Mouse (Mus musculus): ENCODE measurements around the gene Ddx28. TPM values are rescaled to one million over a fixed set of nuclear protein-coding genes. Genes with fewer than 3 reads are reported as not detected.

The Ddx28 gene
- 10.4 and 11.0 TPM in 2 replicates for polyA plus RNA-seq (2015; fragmentation: Nextera tagmentation; extraction: Ambion mirVana)

GRCm38 (mm10) chr8:106011643-106011986 lies at the start of gene Ddx28:
Gene Ddx28 (minus strand): TSS chr8:106011882.

GRCm38 (mm10) chr8:106058731-106059612 lies 47.3 kb upstream of the Ddx28 start, which contains the start of gene Nfatc3:
Gene Nfatc3 (plus strand): TSS chr8:106058840.

GRCm38 (mm10) chr8:106005875-106006274 lies 5.8 kb downstream of the Ddx28 start, which contains the start of gene Dpep2nb:
Gene Dpep2nb (minus strand): TSS chr8:106005975.

GRCm38 (mm10) chr8:105990856-105991387 lies 20.8 kb downstream of the Ddx28 start, which contains the start of gene Dus2:
Gene Dus2 (plus strand): TSS chr8:105991337.

GRCm38 (mm10) chr8:105979325-105979724 lies 32.4 kb downstream of the Ddx28 start, which contains the start of gene Dpep3:
Gene Dpep3 (minus strand): TSS chr8:105979429.

GRCm38 (mm10) chr8:105965905-105966341 lies 45.8 kb downstream of the Ddx28 start, which contains the start of gene Slc12a4:
Gene Slc12a4 (minus strand): TSS chr8:105966097.

Other genes with a start within 250 kb of the Ddx28 start
- 5.3 and 5.5 TPM in 2 replicates for gene Ranbp10, start 184.5 kb downstream of the Ddx28 start, polyA plus RNA-seq (2015; fragmentation: Nextera tagmentation; extraction: Ambion mirVana)
- not detected in 2 replicates for gene Tsnaxip1, start 184.2 kb downstream of the Ddx28 start, polyA plus RNA-seq (2015; fragmentation: Nextera tagmentation; extraction: Ambion mirVana)
- gene Cenpt, start 158.6 kb downstream of the Ddx28 start, polyA plus RNA-seq (2015; fragmentation: Nextera tagmentation; extraction: Ambion mirVana): 12.8 and 15.9 TPM in 2 replicates
- 34.7 and 37.6 TPM in 2 replicates for gene Thap11, start 156.8 kb downstream of the Ddx28 start, polyA plus RNA-seq (2015; fragmentation: Nextera tagmentation; extraction: Ambion mirVana)
- gene Nutf2, start 151.3 kb downstream of the Ddx28 start, polyA plus RNA-seq (2015; fragmentation: Nextera tagmentation; extraction: Ambion mirVana): 135 and 151 TPM in 2 replicates
- 16.9 and 18.8 TPM in 2 replicates for gene Edc4, start 131.0 kb downstream of the Ddx28 start, polyA plus RNA-seq (2015; fragmentation: Nextera tagmentation; extraction: Ambion mirVana)
- 0.30 and 0.36 TPM in 2 replicates for gene Nrn1l, start 118.3 kb downstream of the Ddx28 start, polyA plus RNA-seq (2015; fragmentation: Nextera tagmentation; extraction: Ambion mirVana)
- gene Pskh1, start 111.4 kb downstream of the Ddx28 start, polyA plus RNA-seq (2015; fragmentation: Nextera tagmentation; extraction: Ambion mirVana): 16.9 and 17.5 TPM in 2 replicates
- 0.40 and 0.55 TPM in 2 replicates for gene Ctrl, start 78.0 kb downstream of the Ddx28 start, polyA plus RNA-seq (2015; fragmentation: Nextera tagmentation; extraction: Ambion mirVana)
- 41.7 and 50.9 TPM in 2 replicates for gene Psmb10, start 73.4 kb downstream of the Ddx28 start, polyA plus RNA-seq (2015; fragmentation: Nextera tagmentation; extraction: Ambion mirVana)
- 0.81 and 0.85 TPM in 2 replicates for gene Lcat, start 68.5 kb downstream of the Ddx28 start, polyA plus RNA-seq (2015; fragmentation: Nextera tagmentation; extraction: Ambion mirVana)
- gene Slc12a4, start 45.8 kb downstream of the Ddx28 start, polyA plus RNA-seq (2015; fragmentation: Nextera tagmentation; extraction: Ambion mirVana): 33.0 and 35.3 TPM in 2 replicates
- gene Dpep3, start 32.5 kb downstream of the Ddx28 start, polyA plus RNA-seq (2015; fragmentation: Nextera tagmentation; extraction: Ambion mirVana): 0.18 TPM in 1 of 2 replicates, not detected in the other
- gene Dus2, start 20.5 kb downstream of the Ddx28 start, polyA plus RNA-seq (2015; fragmentation: Nextera tagmentation; extraction: Ambion mirVana): 12.1 and 13.2 TPM in 2 replicates
- gene Dpep2nb, start 5.9 kb downstream of the Ddx28 start, polyA plus RNA-seq (2015; fragmentation: Nextera tagmentation; extraction: Ambion mirVana): not detected in 2 replicates
- gene Nfatc3, start 47.0 kb upstream of the Ddx28 start, polyA plus RNA-seq (2015; fragmentation: Nextera tagmentation; extraction: Ambion mirVana): 2.9 and 3.2 TPM in 2 replicates
- 39.5 and 40.6 TPM in 2 replicates for gene Esrp2, start 125.1 kb upstream of the Ddx28 start, polyA plus RNA-seq (2015; fragmentation: Nextera tagmentation; extraction: Ambion mirVana)
- 7.1 and 7.7 TPM in 2 replicates for gene Pla2g15, start 138.5 kb upstream of the Ddx28 start, polyA plus RNA-seq (2015; fragmentation: Nextera tagmentation; extraction: Ambion mirVana)
- 53.5 and 58.0 TPM in 2 replicates for gene Slc7a6, start 157.0 kb upstream of the Ddx28 start, polyA plus RNA-seq (2015; fragmentation: Nextera tagmentation; extraction: Ambion mirVana)
- gene Slc7a6os, start 199.1 kb upstream of the Ddx28 start, polyA plus RNA-seq (2015; fragmentation: Nextera tagmentation; extraction: Ambion mirVana): 17.1 and 19.3 TPM in 2 replicates
- 20.6 and 20.9 TPM in 2 replicates for gene Prmt7, start 199.1 kb upstream of the Ddx28 start, polyA plus RNA-seq (2015; fragmentation: Nextera tagmentation; extraction: Ambion mirVana)

Measured in urinary bladder, postnatal 0 days (tissue).